Mouse (Mus musculus): ENCODE data around the gene Vmn1r237. TPM values are rescaled to one million over a fixed set of nuclear protein-coding genes. Genes with fewer than 3 reads are reported as not detected.

Vmn1r237 gene
- not detected in 2 replicates for polyA plus RNA-seq (2012; ENCODE audit: insufficient read depth, insufficient read length, low replicate concordance, missing spikeins)

GRCm38 (mm10) chr17:21311565-21311964 lies at the start of gene Vmn1r237:
TSS of gene Vmn1r237 (plus strand) at chr17:21311865.
- Histone ChIP-seq H3K27ac (ENCODE audit: insufficient read depth, low read depth, low read length) (no peak within 1 kb of the TSS), H3K4me1 (ENCODE audit: control insufficient read depth, insufficient read depth, low read length) (no peaks in the 10 kb centered on the region), H3K4me3 (ENCODE audit: insufficient read depth, low read depth, low read length) (no peak within 1 kb of the TSS)
- TF ChIP-seq POLR2A (IDR thresholded peaks at IDR 0.05; ENCODE audit: insufficient read depth, low read depth, low read length) (no peak), CTCF (IDR thresholded peaks at IDR 0.05; ENCODE audit: insufficient read depth, low read depth, low read length) (no peak)

GRCm38 (mm10) chr17:21272103-21272502 lies 39.6 kb upstream of the Vmn1r237 start:
- WGBS = 10% methylated on average over 4 of the region's 4 CpGs

GRCm38 (mm10) chr17:21282642-21283041 lies 29.0 kb upstream of the Vmn1r237 start, which contains the start of gene Vmn1r236:
TSS of gene Vmn1r236 (plus strand) at chr17:21282942.
- WGBS = 77% methylated on average over 3 of the region's 3 CpGs
- Histone ChIP-seq H3K27ac (ENCODE audit: insufficient read depth, low read depth, low read length) (no peak within 1 kb of the TSS), H3K4me1 (ENCODE audit: control insufficient read depth, insufficient read depth, low read length) (no peaks in the 10 kb centered on the region), H3K4me3 (ENCODE audit: insufficient read depth, low read depth, low read length) (no peak within 1 kb of the TSS)
- TF ChIP-seq POLR2A (IDR thresholded peaks at IDR 0.05; ENCODE audit: insufficient read depth, low read depth, low read length) (no peak), CTCF (IDR thresholded peaks at IDR 0.05; ENCODE audit: insufficient read depth, low read depth, low read length) (no peak)

More at GRCm38 (mm10) chr17:21272103-21272502, 39.6 kb upstream of the Vmn1r237 start:
- Histone ChIP-seq H3K27ac (ENCODE audit: insufficient read depth, low read depth, low read length) (no peak overlapping the region), H3K4me3 (ENCODE audit: insufficient read depth, low read depth, low read length) (no peak overlapping the region), H3K4me1 (ENCODE audit: control insufficient read depth, insufficient read depth, low read length) (no peaks in the 10 kb centered on the region)
- no peak for TF ChIP-seq CTCF (IDR thresholded peaks at IDR 0.05; ENCODE audit: insufficient read depth, low read depth, low read length)
- no peak for TF ChIP-seq POLR2A (IDR thresholded peaks at IDR 0.05; ENCODE audit: insufficient read depth, low read depth, low read length)

GRCm38 (mm10) chr17:21284395-21284794 lies 27.3 kb upstream of the Vmn1r237 start:
- H3K27ac ChIP-seq (ENCODE audit: insufficient read depth, low read depth, low read length) = no peak overlapping the region
- no peak overlapping the region for H3K4me3 ChIP-seq (ENCODE audit: insufficient read depth, low read depth, low read length)
- H3K4me1 ChIP-seq (ENCODE audit: control insufficient read depth, insufficient read depth, low read length) = no peaks in the 10 kb centered on the region
- no peak for TF ChIP-seq CTCF (IDR thresholded peaks at IDR 0.05; ENCODE audit: insufficient read depth, low read depth, low read length)
- TF ChIP-seq POLR2A (IDR thresholded peaks at IDR 0.05; ENCODE audit: insufficient read depth, low read depth, low read length) = no peak

GRCm38 (mm10) chr17:21289695-21290094 lies 22.0 kb upstream of the Vmn1r237 start:
- Histone ChIP-seq H3K4me3 (ENCODE audit: insufficient read depth, low read depth, low read length) (no peak overlapping the region), H3K27ac (ENCODE audit: insufficient read depth, low read depth, low read length) (no peak overlapping the region), H3K4me1 (ENCODE audit: control insufficient read depth, insufficient read depth, low read length) (no peaks in the 10 kb centered on the region)
- TF ChIP-seq POLR2A (IDR thresholded peaks at IDR 0.05; ENCODE audit: insufficient read depth, low read depth, low read length) = no peak
- no peak for TF ChIP-seq CTCF (IDR thresholded peaks at IDR 0.05; ENCODE audit: insufficient read depth, low read depth, low read length)

Other genes starting within 250 kb of the Vmn1r237 start
- not detected in 2 replicates for gene Vmn1r234, start 85.8 kb upstream of the Vmn1r237 start, polyA plus RNA-seq (2012; ENCODE audit: insufficient read depth, insufficient read length, low replicate concordance, missing spikeins)
- not detected in 2 replicates for gene Vmn1r235, start 55.5 kb upstream of the Vmn1r237 start, polyA plus RNA-seq (2012; ENCODE audit: insufficient read depth, insufficient read length, low replicate concordance, missing spikeins)
- not detected in 2 replicates for gene Vmn1r236, start 28.9 kb upstream of the Vmn1r237 start, polyA plus RNA-seq (2012; ENCODE audit: insufficient read depth, insufficient read length, low replicate concordance, missing spikeins)
- gene Zfp677, start 71.9 kb downstream of the Vmn1r237 start, polyA plus RNA-seq (2012; ENCODE audit: insufficient read depth, insufficient read length, low replicate concordance, missing spikeins) = not detected in 2 replicates
- gene Zfp54, start 111.4 kb downstream of the Vmn1r237 start, polyA plus RNA-seq (2012; ENCODE audit: insufficient read depth, insufficient read length, low replicate concordance, missing spikeins) = not detected in 2 replicates
- gene Zfp51, start 138.5 kb downstream of the Vmn1r237 start, polyA plus RNA-seq (2012; ENCODE audit: insufficient read depth, insufficient read length, low replicate concordance, missing spikeins) = not detected in 2 replicates
- gene Zfp53, start 177.1 kb downstream of the Vmn1r237 start, polyA plus RNA-seq (2012; ENCODE audit: insufficient read depth, insufficient read length, low replicate concordance, missing spikeins) = not detected in 2 replicates
- gene Zfp52, start 223.7 kb downstream of the Vmn1r237 start, polyA plus RNA-seq (2012; ENCODE audit: insufficient read depth, insufficient read length, low replicate concordance, missing spikeins) = not detected in 2 replicates